Mouse (Mus musculus): ENCODE results near the gene Gtf3c2.

DNA sequence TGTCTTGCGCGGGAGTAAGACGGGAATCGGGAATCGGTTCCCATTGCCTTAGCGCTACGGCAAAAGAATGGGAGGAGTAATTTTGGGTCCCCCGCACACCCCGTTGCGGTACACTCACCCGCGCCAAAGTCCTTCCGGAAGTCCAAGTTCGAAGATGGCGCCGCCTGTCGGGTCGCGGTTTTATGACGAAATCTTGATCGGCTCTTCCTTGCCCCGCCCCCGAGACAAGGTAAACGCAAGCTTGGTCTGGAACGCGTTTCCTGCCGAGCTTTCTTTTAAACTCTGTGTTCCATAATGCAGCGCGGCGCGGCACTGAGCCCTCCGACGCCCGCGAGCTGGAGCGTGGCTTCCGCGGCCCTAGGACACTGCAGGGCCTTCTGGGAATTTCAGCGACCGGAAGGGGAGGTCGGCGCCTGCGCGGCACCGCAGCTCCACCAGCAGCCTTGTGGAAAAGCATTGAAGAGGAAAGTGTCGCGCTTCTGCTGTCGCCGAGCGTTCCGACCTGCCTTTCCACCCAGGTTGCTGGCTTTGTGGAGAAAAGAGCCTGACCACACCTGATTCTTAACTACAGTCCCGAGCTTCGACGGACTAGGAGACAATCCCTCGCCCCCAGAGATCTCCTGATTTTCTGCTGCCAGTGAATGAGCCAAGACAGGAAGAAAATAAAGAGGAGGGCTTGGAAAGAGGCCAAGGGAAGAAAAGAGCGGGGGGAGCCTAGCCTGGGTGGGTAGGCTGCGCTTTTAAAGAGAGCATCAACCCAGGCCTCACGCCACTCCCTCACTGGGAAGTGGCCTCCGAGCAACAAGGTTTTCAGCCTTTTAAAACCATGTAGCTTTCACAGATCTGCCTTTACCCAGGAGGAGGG, at the start of gene Gtf3c2, which contains the start of gene Gm29609:
- TF ChIP-seq CTCF (IDR thresholded peaks at IDR 0.05; ENCODE audit: borderline replicate concordance, insufficient read depth, low read length) = no peak
- TF ChIP-seq POLR2A (IDR thresholded peaks at IDR 0.05; ENCODE audit: low read depth, low read length) = peak; percentile 78

All from embryonic fibroblast, embryonic 13.5 days (primary cell).